Mouse (Mus musculus) intestine, embryonic 14.5 days (tissue): ENCODE results near the gene Rnd2. TPM values are rescaled to one million over a fixed set of nuclear protein-coding genes. Genes with fewer than 3 reads are reported as not detected.

Source experiments
- ATAC-seq: fragments of 200-750 bp; cut with Nextera tagmentation; replicated peaks from 2 replicates; pipeline ENCODE4 v1.8.0; 2017; ENCODE audit warnings: low read depth, moderate number of reproducible peaks, moderate TSS enrichment, moderate library complexity; ENCODE audit not compliant: low FRiP score, low TSS enrichment
- DNase-seq: peaks from one replicate; pipeline ENCODE4 v3.0.0-alpha.2; 2018; ENCODE audit warnings: low spot score
- H3K27ac ChIP-seq: fragments of 300-500 bp; sonication (generic); 2 replicates; pipeline ENCODE4 v1.5.1; 2014; ENCODE audit warnings: low read depth, mild to moderate bottlenecking, control low read depth
- H3K27me3 ChIP-seq: fragments of 300-500 bp; sonication (generic); replicated peaks from 2 replicates; pipeline ENCODE4 v1.6.1; 2014; ENCODE audit warnings: low read length, control low read depth; ENCODE audit not compliant: control insufficient read depth, insufficient read depth
- H3K36me3 ChIP-seq: fragments of 300-500 bp; sonication (generic); 2 replicates; pipeline ENCODE4 v1.6.1; 2014; ENCODE audit warnings: low read length, control low read depth; ENCODE audit not compliant: control insufficient read depth, insufficient read depth
- H3K4me1 ChIP-seq: fragments of 300-500 bp; sonication (generic); replicated peaks from 2 replicates; pipeline ENCODE4 v1.6.1; 2014; ENCODE audit warnings: low read length, control low read depth, mixed read lengths; ENCODE audit not compliant: control insufficient read depth, insufficient read depth
- H3K4me2 ChIP-seq: fragments of 300-500 bp; sonication (generic); 2 replicates; pipeline ENCODE4 v1.6.1; 2014; ENCODE audit warnings: low read length
- H3K4me3 ChIP-seq: fragments of 300-500 bp; sonication (generic); 2 replicates; pipeline ENCODE4 v1.5.1; 2014; ENCODE audit warnings: low read depth, low read length, control low read depth, mixed read lengths
- H3K9ac ChIP-seq: fragments of 300-500 bp; sonication (generic); 2 replicates; pipeline ENCODE4 v1.6.1; 2014; ENCODE audit warnings: mild to moderate bottlenecking, low read length
- H3K9me3 ChIP-seq: fragments of 300-500 bp; sonication (generic); 2 replicates; pipeline ENCODE4 v1.6.1; 2016; ENCODE audit warnings: low read length, control low read depth; ENCODE audit not compliant: control insufficient read depth
- WGBS: fragments of 180-500 bp; shearing (Covaris S2); extraction: QIAGEN DNeasy Blood & Tissue Kit; methylation state at CpG from one replicate; pipeline ENCODE4 v1.1.7; 2014; 5-methylcytosine and 5-hydroxymethylcytosine counted together
- polyA plus RNA-seq: library from polyadenylated mRNA; unstranded; fragments of >200 nt; fragmentation: Nextera tagmentation; extraction: Ambion mirVana; gene quantifications from 2 replicates; pipeline ENCODE4 v1.2.1, GENCODE M21; 2014

The Rnd2 gene
- polyA plus RNA-seq, 1 experiment from 2014 or later, result 16.7 TPM

DNA sequence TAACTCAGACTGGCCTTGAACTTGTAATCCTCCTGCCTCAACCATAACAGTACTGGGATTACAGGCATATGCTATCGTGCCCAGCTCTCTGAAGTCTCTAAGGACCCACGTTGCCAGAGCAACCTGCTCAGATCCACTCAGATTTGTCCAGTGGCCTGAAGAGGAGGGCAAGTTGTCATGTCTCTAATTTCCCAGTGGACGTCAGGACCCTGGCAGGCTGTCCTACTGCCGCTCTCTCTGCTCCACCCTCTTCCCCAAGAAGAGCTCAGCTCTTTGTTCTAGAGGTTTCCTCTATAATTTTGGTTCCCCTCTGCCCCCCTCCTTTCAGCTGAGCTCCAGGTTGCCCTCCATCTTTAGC, 12.4 kb downstream of the Rnd2 start:
- Histone ChIP-seq H3K36me3 (no peaks in the 10 kb centered on the region), H3K9me3 (no peaks in the 10 kb centered on the region), H3K27me3 (no peaks in the 10 kb centered on the region), H3K27ac (no peak overlapping the region), H3K4me1 (peaks cover 5% of the 10 kb centered on the region; the same call in 1 of the 2 replicates), H3K4me2 (no peak overlapping the region), H3K9ac (no peak overlapping the region), H3K4me3 (no peak overlapping the region)
- ATAC-seq (no peak), DNase-seq (no peak)
- 59% methylated on average over 4 of the region's 4 CpGs for WGBS

GRCm38 (mm10) chr11:101477552-101478211, 12.9 kb downstream of the Rnd2 start:
- Histone ChIP-seq H3K4me3 (no peak overlapping the region), H3K9me3 (no peaks in the 10 kb centered on the region), H3K4me2 (no peak overlapping the region), H3K9ac (no peak overlapping the region), H3K36me3 (no peaks in the 10 kb centered on the region), H3K27ac (no peak overlapping the region), H3K27me3 (no peaks in the 10 kb centered on the region), H3K4me1 (peaks cover 5% of the 10 kb centered on the region; the same call in 1 of the 2 replicates)
- ATAC-seq, result 0 out of 2 replicates have a peak, but pooled peaks have one; percentile 26
- WGBS, result 67% methylated on average over 10 of the region's 10 CpGs
- DNase-seq, result no peak

DNA sequence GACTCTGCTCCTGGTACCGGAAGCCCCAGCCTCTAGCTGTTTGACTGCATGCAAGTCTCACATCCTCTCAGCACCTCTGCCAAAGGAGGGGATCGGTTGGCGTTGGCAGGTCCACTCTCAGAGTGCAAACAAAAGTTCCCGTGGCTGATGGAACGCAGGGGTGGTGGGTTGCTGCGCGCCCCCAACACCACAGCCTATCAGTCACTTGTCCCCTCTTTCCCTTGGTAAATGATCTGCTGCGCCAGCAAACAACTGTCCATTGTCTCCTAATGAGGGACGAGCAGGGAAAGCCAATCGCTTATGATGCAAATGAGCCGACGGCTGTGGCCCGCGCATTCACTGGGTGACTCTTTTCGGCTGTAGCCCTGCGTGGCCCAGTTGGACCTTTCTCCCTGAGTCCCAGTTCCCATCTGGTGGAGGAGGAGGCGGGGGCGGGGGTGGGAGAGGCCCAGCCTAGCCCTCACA, 14.4 kb downstream of the Rnd2 start:
- ATAC-seq, result no peak
- H3K27ac ChIP-seq, result no peak overlapping the region
- no peak for DNase-seq

DNA sequence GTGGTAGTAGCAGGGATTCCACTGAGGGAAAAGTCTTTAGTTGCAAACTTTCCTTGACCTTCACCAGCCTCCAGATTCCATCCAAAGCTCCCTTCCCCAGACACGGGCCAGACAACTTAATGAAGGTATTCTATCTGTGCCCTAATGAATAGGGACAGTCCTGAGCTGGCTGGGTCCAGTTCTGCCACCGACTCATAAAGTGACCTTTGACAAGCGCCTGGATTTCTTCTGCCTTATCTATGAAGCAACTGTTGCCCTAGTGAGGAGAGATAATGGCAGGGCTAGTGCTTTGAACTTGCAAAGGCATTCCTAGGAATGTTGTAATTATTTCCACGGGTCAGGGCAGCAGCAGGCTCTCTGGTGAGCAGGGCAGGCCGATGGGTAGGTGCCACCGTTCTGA, 16.1 kb downstream of the Rnd2 start:
- Histone ChIP-seq H3K27ac (no peak overlapping the region; the same call in 1 of the 2 replicates), H3K4me3 (no peak overlapping the region), H3K9ac (no peak overlapping the region), H3K9me3 (no peaks in the 10 kb centered on the region), H3K4me2 (no peak overlapping the region), H3K4me1 (peaks cover 5% of the 10 kb centered on the region; the same call in 1 of the 2 replicates), H3K36me3 (no peaks in the 10 kb centered on the region), H3K27me3 (no peaks in the 10 kb centered on the region)
- 13% methylated on average over 6 of the region's 6 CpGs for WGBS
- no peak for DNase-seq
- ATAC-seq, result no peak

More for the DNA sequence above, 14.4 kb downstream of the Rnd2 start:
- no peaks in the 10 kb centered on the region for H3K9me3 ChIP-seq
- no peak overlapping the region for H3K9ac ChIP-seq
- H3K36me3 ChIP-seq, result no peaks in the 10 kb centered on the region
- 14% methylated on average over 18 of the region's 18 CpGs for WGBS
- H3K27me3 ChIP-seq, result no peaks in the 10 kb centered on the region
- H3K4me1 ChIP-seq, result peaks cover 5% of the 10 kb centered on the region; the same call in 1 of the 2 replicates
- peak overlapping the region; percentile 18 for H3K4me2 ChIP-seq
- no peak overlapping the region for H3K4me3 ChIP-seq

DNA sequence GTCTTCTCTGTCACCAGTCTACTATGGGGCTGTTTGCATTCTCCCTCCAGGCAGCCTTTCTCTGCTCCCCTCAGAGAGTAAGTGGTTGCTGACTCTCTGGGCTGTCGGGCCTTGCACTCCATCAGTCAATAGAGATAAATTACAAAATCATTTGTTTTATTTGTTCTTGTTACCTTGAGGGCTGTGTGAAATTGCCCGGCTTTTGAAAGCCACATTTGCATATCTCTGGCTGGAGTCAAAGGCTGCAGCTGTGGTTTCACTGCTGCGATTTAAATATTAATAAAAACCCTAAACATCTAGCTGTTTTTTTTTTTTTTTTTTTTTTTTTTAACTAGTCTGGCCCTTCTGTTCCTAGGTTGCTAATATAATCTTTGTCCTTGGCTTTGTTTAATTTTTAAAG, 19.0 kb downstream of the Rnd2 start:
- H3K9me3 ChIP-seq, result no peaks in the 10 kb centered on the region
- no peak overlapping the region for H3K9ac ChIP-seq
- WGBS, result 29% methylated on average over 3 of the region's 3 CpGs
- DNase-seq (no peak), ATAC-seq (no peak)
- peaks cover 21% of the 10 kb centered on the region for H3K36me3 ChIP-seq
- H3K4me1 ChIP-seq, result peaks cover 5% of the 10 kb centered on the region; the same call in 1 of the 2 replicates
- H3K27me3 ChIP-seq, result no peaks in the 10 kb centered on the region
- H3K27ac ChIP-seq, result no peak overlapping the region; the same call in 1 of the 2 replicates
- no peak overlapping the region for H3K4me3 ChIP-seq
- H3K4me2 ChIP-seq, result no peak overlapping the region

DNA sequence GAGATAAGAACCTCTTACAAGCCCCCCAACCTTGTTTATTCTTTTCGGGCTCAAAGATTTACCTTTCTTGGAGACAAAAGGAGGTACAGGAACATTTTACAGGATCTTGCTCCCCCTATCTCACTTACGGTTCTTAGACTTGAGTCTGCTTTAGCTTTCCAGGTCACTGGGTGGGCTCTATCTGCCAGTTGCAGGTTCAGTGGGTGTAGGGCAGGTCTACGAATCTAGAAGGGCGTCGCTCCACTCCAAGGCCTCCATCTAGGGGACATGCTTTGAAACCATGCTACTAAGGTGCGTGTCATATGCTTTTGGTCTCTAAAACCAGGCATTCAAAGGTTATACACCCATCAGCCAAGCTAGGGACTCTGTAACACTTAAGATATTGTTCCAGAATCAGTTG, 19.4 kb downstream of the Rnd2 start:
- Histone ChIP-seq H3K9me3 (no peaks in the 10 kb centered on the region), H3K27ac (no peak overlapping the region; the same call in 1 of the 2 replicates), H3K9ac (no peak overlapping the region), H3K4me1 (peaks cover 5% of the 10 kb centered on the region; the same call in 1 of the 2 replicates), H3K27me3 (no peaks in the 10 kb centered on the region), H3K36me3 (peaks cover 26% of the 10 kb centered on the region), H3K4me3 (no peak overlapping the region), H3K4me2 (no peak overlapping the region)
- ATAC-seq (no peak), DNase-seq (no peak)
- WGBS, result 57% methylated on average over 6 of the region's 6 CpGs

- Histone ChIP-seq H3K4me1 (peaks cover 5% of the 10 kb centered on the region; the same call in 1 of the 2 replicates), H3K4me3 (no peak overlapping the region), H3K36me3 (peaks cover 31% of the 10 kb centered on the region), H3K27me3 (no peaks in the 10 kb centered on the region), H3K9me3 (no peaks in the 10 kb centered on the region), H3K9ac (no peak overlapping the region), H3K4me2 (no peak overlapping the region), H3K27ac (no peak overlapping the region)
- 77% methylated on average over 7 of the region's 7 CpGs for WGBS
- ATAC-seq (no peak), DNase-seq (no peak)
Observed at GRCm38 (mm10) chr11:101484814-101485213, 20.0 kb downstream of the Rnd2 start.

GRCm38 (mm10) chr11:101485509-101486028, 20.8 kb downstream of the Rnd2 start:
- no peak for DNase-seq
- no peak overlapping the region for H3K27ac ChIP-seq

More at GRCm38 (mm10) chr11:101485509-101486028, 20.8 kb downstream of the Rnd2 start:
- ATAC-seq, result no peak
- 34% methylated on average over 6 of the region's 6 CpGs for WGBS
- Histone ChIP-seq H3K4me2 (no peak overlapping the region), H3K4me3 (no peak overlapping the region), H3K27me3 (no peaks in the 10 kb centered on the region), H3K9ac (no peak overlapping the region), H3K4me1 (peaks cover 5% of the 10 kb centered on the region; the same call in 1 of the 2 replicates), H3K9me3 (no peaks in the 10 kb centered on the region), H3K36me3 (peaks cover 31% of the 10 kb centered on the region)
